Mouse (Mus musculus) heart, postnatal 14 days (tissue): ENCODE data around the gene Samd4b. TPM values are rescaled to one million over a fixed set of nuclear protein-coding genes. Genes with fewer than 3 reads are reported as not detected.
A peak's percentile ranks its signal among the peaks of the same experiment; 100 is the strongest.
"Not testable (repeated sequence)": the region's sequence is repeated elsewhere in the genome, so short reads cannot be mapped to it uniquely, and the experiment has no call there.

Experiments used
- DNase-seq, 2 experiments: peaks; one replicate each; pipeline ENCODE4 v3.0.0; 2021 to 2022
- intact Hi-C: fragments of 180-260 bp; cut with DNase I; formaldehyde crosslinking; loops from one replicate; pipeline ENCODE4 v1.15.1; 2025
- long read RNA-seq, 2 experiments: library from polyadenylated mRNA; stranded (forward); transcript quantifications; one replicate each; pipeline ENCODE4 v2.0.0; 2021
- total RNA-seq, 2 experiments: library from RNA; stranded (reverse); gene quantifications; 2 replicates each; pipeline ENCODE4 v1.2.3; 2021

The Samd4b gene
- 10 to 100 TPM; 32.1 to 32.4 TPM for total RNA-seq
- long read RNA-seq, experiment 1, full-length matches to known transcripts, result 6 of 19 reads
- long read RNA-seq, experiment 1, partial matches to known transcripts, result 8 of 19 reads
- long read RNA-seq, experiment 1, other reads (novel, unspliced or antisense), result 5 of 19 reads
- long read RNA-seq, experiment 2, full-length matches to known transcripts, result 10 of 28 reads
- long read RNA-seq, experiment 2, partial matches to known transcripts, result 9 of 28 reads
- long read RNA-seq, experiment 2, other reads (novel, unspliced or antisense), result 9 of 28 reads

DNA sequence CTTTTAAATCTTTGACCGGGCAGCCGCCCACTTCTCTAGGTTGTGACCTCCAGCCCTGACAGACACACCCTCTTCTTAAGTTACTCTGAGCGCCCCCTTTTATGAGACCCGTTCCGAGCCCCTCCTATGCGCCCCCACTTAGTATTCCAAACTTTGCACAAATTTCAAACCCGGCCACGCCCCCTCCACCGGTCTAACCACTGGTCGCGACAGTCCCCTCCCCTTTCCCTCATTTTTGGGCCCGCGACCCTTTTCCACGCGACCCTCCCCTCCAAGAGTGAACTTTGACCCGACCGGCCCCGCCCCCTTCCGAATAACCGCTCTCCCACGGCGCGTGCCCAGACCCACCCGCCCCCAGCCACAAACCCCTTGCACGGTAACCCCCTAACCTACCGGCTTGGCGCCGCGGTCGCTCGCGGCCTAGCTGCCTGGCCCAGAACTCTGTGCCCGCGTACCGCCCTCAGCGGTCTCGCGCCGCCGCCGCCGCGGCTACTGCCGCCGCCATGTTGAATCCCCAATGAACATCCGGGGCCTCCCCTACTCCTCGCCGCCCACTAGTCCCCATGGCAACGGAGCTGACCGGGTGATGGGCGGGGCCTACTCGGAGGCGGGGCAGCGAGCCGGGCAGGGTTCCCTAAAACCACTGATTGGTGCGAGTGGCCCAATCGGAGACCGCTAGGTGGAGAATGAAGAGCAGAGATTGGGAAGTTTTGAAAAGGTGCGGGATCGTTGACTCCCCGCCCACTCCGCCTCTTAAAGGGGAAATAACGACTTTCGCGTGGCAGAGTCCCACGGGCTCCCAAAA lies at the start of gene Samd4b, which contains the start of gene Pak4:
Samd4b (minus strand) TSS at position 503 of the 805 bp plus-strand sequence.
Pak4 (minus strand) TSS at position 544 of the 805 bp plus-strand sequence.
- intact Hi-C loops, result no loop called here
- DNase-seq, result peak; percentile 99 to 100

DNA sequence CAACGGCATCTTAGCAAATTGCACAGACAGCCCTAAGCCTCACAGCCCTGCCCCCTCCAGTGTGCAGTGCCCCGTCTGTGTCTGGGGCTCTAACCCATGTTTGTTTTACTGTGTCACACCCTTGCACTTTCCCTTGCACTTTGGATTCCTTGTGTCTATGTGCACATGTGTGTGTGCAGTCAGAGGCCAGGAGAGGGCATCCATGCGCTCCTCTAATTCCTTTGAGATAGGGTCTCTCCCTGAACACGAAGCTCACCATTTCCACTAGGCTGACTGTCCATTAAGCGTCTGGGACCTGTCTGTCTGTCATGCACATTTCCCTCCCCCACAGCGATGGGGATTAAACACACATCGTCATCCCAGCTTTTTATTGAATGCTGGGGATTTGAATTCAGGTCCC lies 49.1 kb upstream of the Samd4b start:
- intact Hi-C loops, result no loop called here
- DNase-seq, result no peak

GRCm38 (mm10) chr7:28645947-28646475 lies 48.1 kb upstream of the Samd4b start:
- intact Hi-C loops, result no loop called here
- no peak for DNase-seq

DNA sequence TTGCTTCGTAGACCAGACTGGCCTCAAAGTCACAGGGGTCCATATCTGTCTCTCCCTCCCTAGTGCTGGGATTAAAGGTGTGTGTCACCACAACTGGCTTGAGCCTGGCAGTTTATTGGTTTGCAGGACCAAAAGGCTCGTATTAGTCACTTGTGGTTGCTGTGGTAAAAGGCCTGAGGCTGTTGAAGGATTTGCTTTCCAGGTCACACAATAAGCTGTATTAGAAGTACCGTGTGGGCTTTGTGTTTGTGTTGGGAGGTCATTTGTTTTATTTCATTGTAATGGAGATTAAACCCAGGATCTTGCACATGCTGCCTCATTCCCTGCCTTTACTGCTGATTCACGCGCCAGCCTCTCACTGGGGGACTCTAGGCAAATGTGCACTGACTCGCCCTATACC lies 47.4 kb upstream of the Samd4b start:
- intact Hi-C loops, result no loop called here
- no peak for DNase-seq

GRCm38 (mm10) chr7:28641546-28641945 lies 43.6 kb upstream of the Samd4b start:
- intact Hi-C loops, result no loop called here
- DNase-seq, result no peak

DNA sequence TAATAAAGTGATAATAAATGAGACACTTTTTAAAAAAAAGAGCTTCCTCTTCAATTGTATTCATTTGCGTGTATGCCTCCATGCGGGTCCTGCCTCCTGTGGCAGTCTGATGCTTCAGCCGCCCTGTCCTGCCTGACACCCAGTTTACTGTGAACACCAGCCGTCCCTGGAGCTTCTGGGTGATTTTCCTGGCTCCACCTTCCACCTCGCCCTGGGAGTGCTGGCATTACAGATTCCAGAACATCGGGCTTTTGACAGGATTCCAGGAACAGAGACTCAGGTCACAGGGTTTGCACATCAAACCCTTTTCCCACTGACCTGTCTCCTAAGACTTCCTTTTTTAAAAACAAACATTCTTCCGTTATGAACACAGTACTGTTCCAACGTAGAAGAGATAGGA lies 39.6 kb upstream of the Samd4b start:
- intact Hi-C loops, result no loop called here
- DNase-seq, result no peak

DNA sequence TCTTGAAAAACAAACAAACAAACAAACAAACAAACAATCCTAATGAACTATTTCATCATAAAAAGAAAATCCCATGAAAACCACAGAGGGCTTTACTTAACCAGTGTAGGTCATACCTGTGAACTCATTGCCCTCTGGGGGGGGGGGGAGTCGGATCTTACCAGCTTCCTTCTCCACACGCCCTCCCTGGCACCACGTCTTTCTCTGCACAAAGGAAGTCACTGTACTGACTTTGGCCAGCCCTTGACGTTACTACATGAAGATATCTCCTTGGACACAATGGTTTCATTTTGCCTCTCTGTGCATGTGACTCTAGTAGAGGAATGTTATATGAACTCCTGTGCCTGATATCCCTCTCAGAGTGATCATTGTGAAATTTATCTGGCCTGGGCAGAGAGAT lies 36.2 kb upstream of the Samd4b start:
- no peak for DNase-seq
- intact Hi-C loops, result no loop called here

GRCm38 (mm10) chr7:28631073-28631472 lies 33.1 kb upstream of the Samd4b start, which contains the start of gene Acp7:
Gene Acp7, minus strand, starts transcription at chr7:28631332.
- intact Hi-C loops, result no loop called here
- DNase-seq, result no peak

GRCm38 (mm10) chr7:28624791-28625190 lies 26.8 kb upstream of the Samd4b start:
- intact Hi-C loops, result no loop called here
- no peak for DNase-seq

GRCm38 (mm10) chr7:28619098-28619715 lies 21.3 kb upstream of the Samd4b start:
- DNase-seq, result no peak
- intact Hi-C loops, result no loop called here

GRCm38 (mm10) chr7:28605951-28606350 lies 8.0 kb upstream of the Samd4b start:
- intact Hi-C loops, result no loop called here
- no peak for DNase-seq

DNA sequence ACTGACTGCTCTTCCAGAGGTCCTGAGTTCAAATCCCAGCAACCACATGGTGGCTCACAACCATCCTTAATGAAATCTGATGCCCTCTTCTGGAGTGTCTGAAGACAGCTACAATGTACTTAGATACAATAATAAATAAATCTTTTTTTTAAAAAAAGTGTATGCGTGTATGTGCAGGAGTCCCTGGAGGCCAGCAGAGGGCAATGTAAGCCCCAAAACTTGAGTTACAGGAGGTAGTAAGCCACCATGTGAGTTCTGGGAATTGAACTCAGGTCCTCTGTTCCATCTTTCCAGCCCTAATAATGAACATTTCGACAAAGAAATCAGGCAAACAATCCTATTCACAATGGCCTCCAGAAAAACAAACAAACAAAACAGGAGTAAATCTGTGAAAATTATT lies 5.8 kb upstream of the Samd4b start:
- intact Hi-C loops, result loop anchor here (5.0 kb wide), 1 partner anchor 111 kb away; no protein-coding TSS in a partner anchor
- DNase-seq, result not testable (repeated sequence)

- intact Hi-C loops, result loop anchor here (5.0 kb wide), 1 partner anchor 111 kb away; no protein-coding TSS in a partner anchor
- DNase-seq, result no peak
Observed at GRCm38 (mm10) chr7:28603136-28603535, 5.2 kb upstream of the Samd4b start.

DNA sequence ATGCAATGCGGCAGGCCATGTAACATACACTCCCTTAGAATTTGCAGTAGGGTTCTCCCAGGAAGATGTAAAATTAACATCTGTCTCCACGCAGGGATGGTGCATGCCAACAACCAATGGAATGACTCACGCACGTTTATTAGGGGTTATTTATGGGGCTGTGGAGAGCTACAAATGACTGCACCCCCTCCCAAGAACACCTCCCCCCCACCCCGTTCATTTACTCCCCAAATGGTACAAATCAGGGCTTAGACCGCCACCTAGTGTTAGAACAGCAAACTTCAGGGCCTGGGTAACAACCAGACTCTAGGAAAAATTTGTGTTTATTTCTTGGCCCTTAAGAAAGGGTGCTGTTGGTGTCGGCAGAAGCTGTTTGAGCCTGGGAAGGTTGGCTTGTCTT lies 3.7 kb upstream of the Samd4b start:
- intact Hi-C loops, result loop anchor here (1.0 to 5.0 kb wide), 4 partner anchors 33 to 155 kb away; no protein-coding TSS in a partner anchor
- peak; percentile 46 to 64 for DNase-seq

DNA sequence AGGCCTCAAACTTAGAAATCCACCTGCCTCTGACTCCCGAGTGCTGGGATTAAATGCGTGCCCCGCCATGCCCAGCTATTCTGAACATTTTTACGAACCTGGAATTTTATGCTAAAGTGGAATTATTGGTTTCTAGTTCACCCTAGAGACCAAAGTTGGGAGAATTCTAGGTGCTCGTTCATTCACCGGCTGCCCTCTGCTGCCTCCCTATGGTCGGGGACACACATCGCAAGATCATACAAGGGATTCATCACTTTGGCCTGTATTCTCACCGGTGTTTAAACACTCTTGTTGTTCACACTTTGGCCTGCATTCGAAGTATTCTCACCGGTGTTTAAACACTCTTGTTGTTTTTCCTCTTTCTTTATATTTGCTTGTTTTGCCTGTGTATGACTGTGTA lies 3.1 kb upstream of the Samd4b start:
- intact Hi-C loops, result loop anchor here (1.0 to 5.0 kb wide), 4 partner anchors 33 to 155 kb away; no protein-coding TSS in a partner anchor
- DNase-seq, result peak; percentile 76 to 84

GRCm38 (mm10) chr7:28598951-28599350 lies 1.0 kb upstream of the Samd4b start:
- no peak for DNase-seq
- intact Hi-C loops, result no loop called here

DNA sequence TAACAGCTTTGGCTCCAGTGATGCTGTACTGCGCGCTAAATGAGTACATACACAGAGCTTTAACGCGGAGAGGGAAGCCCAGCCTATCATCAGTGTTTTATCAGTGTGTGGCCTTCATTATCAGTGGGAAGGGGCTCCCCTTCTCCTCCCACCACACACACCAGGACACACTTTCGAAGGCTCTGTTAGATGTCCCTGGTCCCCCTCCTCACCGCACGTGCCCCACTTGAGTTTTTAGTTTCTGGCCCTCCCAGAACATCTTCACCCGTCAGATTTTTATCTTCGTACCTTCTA lies 720 bp downstream of the Samd4b start:
- intact Hi-C loops, result no loop called here
- DNase-seq, result no peak

GRCm38 (mm10) chr7:28596436-28597276 lies 1.3 kb downstream of the Samd4b start:
- intact Hi-C loops, result no loop called here

DNA sequence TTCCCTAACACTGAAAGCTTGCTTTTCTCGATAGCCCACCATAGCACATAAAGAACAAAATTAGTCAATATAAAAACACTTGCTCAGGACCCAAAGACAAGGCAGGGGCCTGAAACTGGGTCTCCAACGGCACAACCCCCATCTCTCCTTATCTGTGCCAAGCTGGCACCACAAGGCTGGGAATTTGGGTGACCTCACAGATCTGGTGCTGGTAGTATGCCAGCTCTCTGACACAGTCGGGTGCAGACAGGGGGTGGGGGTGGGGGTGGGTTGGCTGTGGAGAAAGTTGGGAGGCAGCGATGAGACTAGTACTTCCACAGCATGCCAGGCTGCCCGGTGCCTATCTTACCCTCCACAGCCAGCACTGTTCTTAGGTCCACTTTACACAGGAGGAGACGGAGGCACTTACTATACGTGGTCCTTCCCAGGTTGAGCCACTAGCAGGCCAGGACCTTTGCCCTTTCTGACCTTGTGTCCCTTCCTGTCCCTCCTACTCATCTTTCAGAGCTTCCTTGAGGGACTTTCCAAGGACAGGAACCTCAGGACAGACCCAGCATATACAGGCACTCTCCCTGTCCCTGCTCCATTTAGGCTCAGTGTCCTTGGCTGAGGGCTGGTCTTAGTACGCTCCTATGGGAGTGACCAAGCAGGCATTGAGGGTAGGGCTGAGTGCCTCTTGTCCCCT lies 2.1 kb downstream of the Samd4b start:
- no peak for DNase-seq
- intact Hi-C loops, result no loop called here

More at GRCm38 (mm10) chr7:28596436-28597276, 1.3 kb downstream of the Samd4b start:
- DNase-seq, result no peak
